ENCODE assay signal across 8 mouse cellular contexts in the genomic region with DNA sequence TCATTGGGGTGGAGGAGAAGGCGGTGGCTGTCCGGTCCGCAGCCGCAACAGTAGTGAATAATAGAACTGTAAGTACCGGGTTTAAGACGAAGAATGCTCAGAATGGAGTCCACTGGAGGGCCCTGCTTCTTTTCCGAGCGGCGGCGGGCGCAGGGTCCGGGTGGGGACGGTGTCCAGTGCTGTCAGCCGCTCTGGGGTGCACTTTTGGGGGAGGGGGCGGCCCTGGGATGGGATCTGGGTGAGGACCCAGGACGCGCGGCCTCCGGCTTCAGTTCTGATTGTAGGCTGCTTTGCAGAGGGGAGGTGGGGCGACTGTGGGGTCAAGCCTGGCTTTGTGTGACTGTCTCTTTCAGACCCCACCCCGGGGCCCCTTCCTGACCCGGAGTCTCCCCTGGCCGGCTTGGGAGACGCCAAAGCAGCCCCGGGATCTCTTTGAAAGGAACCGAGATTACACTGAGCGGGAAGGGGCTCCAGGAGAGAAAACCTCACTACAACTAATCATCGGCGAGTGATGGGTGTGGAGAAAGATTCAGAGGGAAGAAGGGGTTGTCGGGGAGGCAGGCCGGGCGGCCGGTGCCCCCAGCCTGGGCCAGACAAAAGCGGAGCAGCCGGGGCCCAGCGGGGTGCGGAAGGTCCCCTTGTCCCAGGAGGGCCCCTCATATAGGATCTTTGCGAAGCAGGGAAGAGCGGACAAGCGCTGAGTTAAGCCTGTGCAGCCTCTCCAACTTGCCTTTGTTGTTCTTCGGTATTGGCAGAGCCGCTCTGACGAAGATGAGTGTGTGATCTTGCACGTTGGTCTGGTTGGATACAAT. TPM values are rescaled to one million over a fixed set of nuclear protein-coding genes. Genes with fewer than 3 reads are reported as not detected.
DNase-seq lines count a peak whose midpoint lies in the region; ATAC-seq lines count a peak whose summit lies in the region.

No protein-coding gene starts in this region.

- H3K36me3 ChIP-seq in embryonic facial prominence, embryonic 10.5 days (replicated peaks): peaks cover 28% of the 10 kb centered on the region
- peaks cover 7% of the 10 kb centered on the region for H3K36me3 ChIP-seq in hindbrain, embryonic 12.5 days
- peaks cover 11% of the 10 kb centered on the region for H3K36me3 ChIP-seq in midbrain, embryonic 12.5 days

- H3K27ac ChIP-seq in embryonic facial prominence, embryonic 10.5 days (replicated peaks): peak overlapping the region; percentile 96
- peak overlapping the region; percentile 91 for H3K27ac ChIP-seq in hindbrain, embryonic 12.5 days
- H3K27ac ChIP-seq in midbrain, embryonic 12.5 days (replicated peaks): peak overlapping the region; percentile 97

- peak; percentile 72 for DNase-seq in cerebellum, adult 11 months
- no peak for DNase-seq in cerebellum, adult 8-10 months
- peak; percentile 45 for DNase-seq in adipocyte (ENCODE audit: low spot score)
- DNase-seq in embryonic facial prominence, embryonic 10.5 days (ENCODE audit: low spot score): no peak
- peak; percentile 24 to 41 for DNase-seq in left cerebral cortex, postnatal 14 days (ENCODE audit: low spot score in 2 of 2)
- DNase-seq in spleen, postnatal 14 days (ENCODE audit: low spot score in 2 of 2): peak; percentile 14 to 43

- peak; percentile 75 for ATAC-seq in hindbrain, embryonic 12.5 days (ENCODE audit: low FRiP score)
- ATAC-seq in midbrain, embryonic 12.5 days (ENCODE audit: low FRiP score, low read depth): peak; percentile 72

- H3K4me1 ChIP-seq in embryonic facial prominence, embryonic 10.5 days: peaks cover 18% of the 10 kb centered on the region
- peaks cover 16% of the 10 kb centered on the region for H3K4me1 ChIP-seq in hindbrain, embryonic 12.5 days
- H3K4me1 ChIP-seq in midbrain, embryonic 12.5 days: peaks cover 20% of the 10 kb centered on the region

- H3K4me3 ChIP-seq in embryonic facial prominence, embryonic 10.5 days: peak overlapping the region; percentile 94
- peak overlapping the region; percentile 79 for H3K4me3 ChIP-seq in hindbrain, embryonic 12.5 days
- H3K4me3 ChIP-seq in midbrain, embryonic 12.5 days: peak overlapping the region; percentile 92

- peak overlapping the region; percentile 74 for H3K4me2 ChIP-seq in hindbrain, embryonic 12.5 days (replicated peaks)
- peak overlapping the region; percentile 81 for H3K4me2 ChIP-seq in midbrain, embryonic 12.5 days (replicated peaks)

- WGBS in embryonic facial prominence, embryonic 10.5 days: under 1% methylated on average over 44 of the region's 44 CpGs
- WGBS in hindbrain, embryonic 12.5 days: under 1% methylated on average over 44 of the region's 44 CpGs
- under 1% methylated on average over 41 of the region's 44 CpGs for WGBS in midbrain, embryonic 12.5 days

- peak overlapping the region; percentile 84 for H3K9ac ChIP-seq in hindbrain, embryonic 12.5 days
- H3K9ac ChIP-seq in midbrain, embryonic 12.5 days (replicated peaks): peak overlapping the region; percentile 91

- H3K27me3 ChIP-seq in embryonic facial prominence, embryonic 10.5 days (replicated peaks; ENCODE audit: low read depth, poor library complexity, severe bottlenecking): no peaks in the 10 kb centered on the region
- no peaks in the 10 kb centered on the region for H3K27me3 ChIP-seq in hindbrain, embryonic 12.5 days
- H3K27me3 ChIP-seq in midbrain, embryonic 12.5 days: no peaks in the 10 kb centered on the region

- no peaks in the 10 kb centered on the region for H3K9me3 ChIP-seq in embryonic facial prominence, embryonic 10.5 days
- H3K9me3 ChIP-seq in hindbrain, embryonic 12.5 days (replicated peaks): no peaks in the 10 kb centered on the region
- H3K9me3 ChIP-seq in midbrain, embryonic 12.5 days: no peaks in the 10 kb centered on the region

- intact Hi-C loops in left cerebral cortex, postnatal 14 days (cut with DNase I): loop anchor here (2.0 to 5.0 kb wide), 4 partner anchors 67 to 93 kb away; a partner anchor contains a TSS

RNA-seq across cellular contexts. Expression of a gene that starts 0.8 kb away (rescaled TPM):
- 94.7 and 95.3 TPM in 2 replicates for polyA plus RNA-seq in embryonic facial prominence, embryonic 10.5 days (2016; fragmentation: Nextera tagmentation; extraction: Ambion mirVana)
- polyA plus RNA-seq in hindbrain, embryonic 12.5 days (2016; fragmentation: Nextera tagmentation; extraction: Ambion mirVana): 136 and 146 TPM in 2 replicates
- total RNA-seq in left cerebral cortex, postnatal 14 days (2021): 100 to 1,000 TPM; 119 to 135 TPM
- polyA plus RNA-seq in midbrain, embryonic 12.5 days (2016; fragmentation: Nextera tagmentation; extraction: Ambion mirVana): 139 and 156 TPM in 2 replicates

Comparison
In these comparisons a context has a peak if more than half of its experiments do, and no peak if none do; other contexts are left out.
1. DNase-seq: peak in cerebellum, adult 11 months (single experiment), adipocyte (single experiment), left cerebral cortex, postnatal 14 days (2 of 2) and spleen, postnatal 14 days (2 of 2); none in cerebellum, adult 8-10 months (single experiment) and embryonic facial prominence, embryonic 10.5 days (single experiment).
2. Peak in every context shown above with its lines, with median percentiles within 50 percentile points of each other: H3K27ac ChIP-seq and H3K4me3 ChIP-seq.